Comparison of ENCODE assay signal across 24 mouse cellular contexts in the genomic region with DNA sequence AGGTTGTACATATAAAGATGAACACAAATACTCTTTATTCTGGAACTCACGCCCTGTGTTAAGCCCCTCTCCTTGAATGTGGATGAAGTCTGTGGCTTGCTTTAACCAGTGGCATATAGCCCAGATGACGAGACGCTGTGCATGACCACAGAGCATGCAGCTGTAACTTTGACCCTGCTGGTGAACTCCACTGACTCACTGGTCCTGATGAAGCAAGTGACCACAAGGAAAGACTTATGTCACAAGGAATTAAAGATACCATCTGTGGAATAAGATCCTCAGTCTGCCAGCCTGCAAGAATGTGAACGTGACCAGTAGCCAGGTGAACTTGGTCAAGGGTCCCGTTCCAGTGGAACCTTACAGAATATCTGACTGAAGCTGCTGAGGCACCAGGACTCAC. TPM values are rescaled to one million over a fixed set of nuclear protein-coding genes. Genes with fewer than 3 reads are reported as not detected.
DNase-seq lines count a peak whose midpoint lies in the region; ATAC-seq and TF ChIP-seq lines count a peak whose summit lies in the region.
"Had no signal": no experiment of that assay in that cellular context is flagged by ENCODE, and none has a peak within 500 bp of the region (broad histone marks: within the 10 kb centered on the region; RNA-seq: fewer than 3 reads in every experiment).

No protein-coding gene starts in this region.

- H3K4me1 ChIP-seq in forebrain, embryonic 14.5 days (ENCODE audit: control insufficient read depth, insufficient read depth, low read length), result peaks cover 5% of the 10 kb centered on the region
- H3K4me1 ChIP-seq: liver, embryonic 15.5 days had no signal

- H3K9ac ChIP-seq in forebrain, embryonic 14.5 days (ENCODE audit: low read length), result no peak overlapping the region
- H3K9ac ChIP-seq: embryonic facial prominence, embryonic 15.5 days; heart, embryonic 13.5 days; hindbrain, embryonic 13.5 days; liver, embryonic 15.5 days; midbrain, embryonic 12.5 days had no signal

- H3K4me3 ChIP-seq in myocyte, result no peak overlapping the region
- H3K4me3 ChIP-seq in forebrain, embryonic 14.5 days (ENCODE audit: low read depth, low read length), result no peak overlapping the region
- H3K4me3 ChIP-seq: embryonic facial prominence, embryonic 15.5 days; heart, embryonic 13.5 days; hindbrain, embryonic 13.5 days; limb, embryonic 10.5 days; liver, embryonic 15.5 days; midbrain, embryonic 12.5 days had no signal

- H3K4me2 ChIP-seq in myocyte (ENCODE audit: low read depth), result peak overlapping the region; percentile 10
- no peak overlapping the region for H3K4me2 ChIP-seq in forebrain, embryonic 14.5 days (ENCODE audit: low read length)
- H3K4me2 ChIP-seq: embryonic facial prominence, embryonic 15.5 days; heart, embryonic 13.5 days; hindbrain, embryonic 13.5 days; liver, embryonic 15.5 days; midbrain, embryonic 12.5 days had no signal

- DNase-seq in heart, adult 11 months, result peak; percentile 90
- DNase-seq in heart, postnatal 25 days (ENCODE audit: low spot score), result no peak
- peak; percentile 90 for DNase-seq in 3T3-L1 (ENCODE audit: low read depth, low spot score)
- peak; percentile 59 for DNase-seq in Muller cell, postnatal 12 days (ENCODE audit: inconsistent ontology term)
- DNase-seq in kidney, adult 18-20 months, result no peak
- no peak for DNase-seq in forebrain, embryonic 14.5 days (ENCODE audit: low spot score)
- DNase-seq: cerebellum, adult 9-10 months; gastrocnemius, postnatal 10 days; heart, adult 18-20 months; heart, postnatal 14 days; kidney, adult 8-10 months; kidney, postnatal 14 days; liver; right cerebral cortex, postnatal 14 days; spleen, adult 18-20 months had no signal

- TF ChIP-seq POLR2A in myocyte (IDR thresholded peaks at IDR 0.05; ENCODE audit: insufficient read length, low read depth), result no peak

- no peaks in the 10 kb centered on the region for H3K79me2 ChIP-seq in myocyte (ENCODE audit: control insufficient read depth, insufficient read depth)

- H3ac ChIP-seq in myocyte (ENCODE audit: control insufficient read depth, insufficient read length), result no peak overlapping the region

- no peaks in the 10 kb centered on the region for H3K36me3 ChIP-seq in myocyte (ENCODE audit: control insufficient read depth, insufficient read depth)
- no peaks in the 10 kb centered on the region for H3K36me3 ChIP-seq in forebrain, embryonic 14.5 days (ENCODE audit: control insufficient read depth, insufficient read depth, low read length)
- H3K36me3 ChIP-seq: embryonic facial prominence, embryonic 15.5 days; heart, embryonic 13.5 days; hindbrain, embryonic 13.5 days; limb, embryonic 10.5 days; liver, embryonic 15.5 days; midbrain, embryonic 12.5 days had no signal

- no peaks in the 10 kb centered on the region for H3K27me3 ChIP-seq in myocyte (ENCODE audit: control insufficient read depth, insufficient read depth, insufficient read length)
- no peaks in the 10 kb centered on the region for H3K27me3 ChIP-seq in forebrain, embryonic 14.5 days (replicated peaks; ENCODE audit: control insufficient read depth, insufficient read depth, low read length)
- H3K27me3 ChIP-seq: embryonic facial prominence, embryonic 15.5 days had no signal

- H3K27ac ChIP-seq in forebrain, embryonic 14.5 days (ENCODE audit: low read depth, low read length), result no peak overlapping the region
- H3K27ac ChIP-seq: embryonic facial prominence, embryonic 15.5 days; heart, embryonic 13.5 days; hindbrain, embryonic 13.5 days; limb, embryonic 10.5 days; liver, embryonic 15.5 days; midbrain, embryonic 12.5 days had no signal

- intact Hi-C loops in heart, postnatal 25 days (cut with DNase I), result loop anchor here (5.0 kb wide), 1 partner anchor 36 kb away; a partner anchor contains a TSS

- WGBS in forebrain, embryonic 14.5 days, result 94% methylated on average over 5 of the region's 5 CpGs

- ATAC-seq in forebrain, embryonic 14.5 days, result no peak
- ATAC-seq: CD4-positive, CD25-positive, alpha-beta regulatory T cell, adult 4 months; forebrain, embryonic 16.5 days had no signal

- H3K9me3 ChIP-seq in forebrain, embryonic 14.5 days (replicated peaks; ENCODE audit: control insufficient read depth, low read length), result no peaks in the 10 kb centered on the region
- H3K9me3 ChIP-seq: embryonic facial prominence, embryonic 15.5 days; heart, embryonic 13.5 days; hindbrain, embryonic 13.5 days; limb, embryonic 10.5 days; liver, embryonic 15.5 days; midbrain, embryonic 12.5 days had no signal

TF ChIP-seq in myocyte, 11 proteins besides CTCF, POLR2A, EP300 and RAD21:
- TF ChIP-seq TCF3 (IDR thresholded peaks at IDR 0.05; ENCODE audit: insufficient read length, low read depth) (no peak), CEBPB (IDR thresholded peaks at IDR 0.05; ENCODE audit: insufficient read depth, poor library complexity, severe bottlenecking) (peak; percentile 84), TCF12 (IDR thresholded peaks at IDR 0.05; ENCODE audit: insufficient read depth, poor library complexity, severe bottlenecking) (no peak), MYOD1 (IDR thresholded peaks at IDR 0.05; ENCODE audit: control insufficient read depth in 1 of 3, insufficient read length in 2 of 3, low read depth in 2 of 3) (no peak), USF1 (IDR thresholded peaks at IDR 0.05; ENCODE audit: low read depth) (no peak), MYOG (IDR thresholded peaks at IDR 0.05; ENCODE audit: control insufficient read depth in 1 of 3, insufficient read depth in 1 of 3, insufficient read length in 2 of 3, low read depth in 2 of 3) (no peak), SRF (IDR thresholded peaks at IDR 0.05; ENCODE audit: control insufficient read depth, insufficient read length, low read depth) (no peak)

RNA-seq across cellular contexts. Expression of a gene that starts 35.2 kb away (rescaled TPM):
- total RNA-seq in heart, postnatal 25 days (2021), result 1 to 10 TPM; 3.7 to 4.7 TPM
- polyA plus RNA-seq in myocyte (2012; fragmentation: generic; extraction: Trizol), result 3.5 TPM
- polyA plus RNA-seq in forebrain, embryonic 14.5 days (2014; fragmentation: Nextera tagmentation; extraction: Ambion mirVana), result 12.9 and 16.7 TPM in 2 replicates

RNA-seq across cellular contexts. Expression of a gene that starts 37.8 kb away (rescaled TPM):
- 10 to 100 TPM in 1 of 2 experiments, 1 to 10 TPM in 1; 9.0 to 10.6 TPM for total RNA-seq in heart, postnatal 25 days (2021)
- 24.7 TPM for polyA plus RNA-seq in myocyte (2012; fragmentation: generic; extraction: Trizol)
- polyA plus RNA-seq in forebrain, embryonic 14.5 days (2014; fragmentation: Nextera tagmentation; extraction: Ambion mirVana), result 80.3 and 82.9 TPM in 2 replicates
- polyA plus RNA-seq: CD4-positive, CD25-positive, alpha-beta regulatory T cell, adult 4 months had no signal

Comparison
In these comparisons a context has a peak if more than half of its experiments do, and no peak if none do; other contexts are left out.
1. DNase-seq: peak in heart, adult 11 months (single experiment), 3T3-L1 (single experiment) and Muller cell, postnatal 12 days (single experiment); none in heart, postnatal 25 days (single experiment), kidney, adult 18-20 months (single experiment) and forebrain, embryonic 14.5 days (single experiment).